Mouse (Mus musculus) urinary bladder, postnatal 4 days (tissue): ENCODE results near the gene Elac2.

Source experiments
- DNase-seq, 2 experiments: peaks; one replicate each; pipeline ENCODE4 v3.0.0; 2021 to 2022; ENCODE audit warnings: low spot score in 2 of 2

Gene Elac2

DNA sequence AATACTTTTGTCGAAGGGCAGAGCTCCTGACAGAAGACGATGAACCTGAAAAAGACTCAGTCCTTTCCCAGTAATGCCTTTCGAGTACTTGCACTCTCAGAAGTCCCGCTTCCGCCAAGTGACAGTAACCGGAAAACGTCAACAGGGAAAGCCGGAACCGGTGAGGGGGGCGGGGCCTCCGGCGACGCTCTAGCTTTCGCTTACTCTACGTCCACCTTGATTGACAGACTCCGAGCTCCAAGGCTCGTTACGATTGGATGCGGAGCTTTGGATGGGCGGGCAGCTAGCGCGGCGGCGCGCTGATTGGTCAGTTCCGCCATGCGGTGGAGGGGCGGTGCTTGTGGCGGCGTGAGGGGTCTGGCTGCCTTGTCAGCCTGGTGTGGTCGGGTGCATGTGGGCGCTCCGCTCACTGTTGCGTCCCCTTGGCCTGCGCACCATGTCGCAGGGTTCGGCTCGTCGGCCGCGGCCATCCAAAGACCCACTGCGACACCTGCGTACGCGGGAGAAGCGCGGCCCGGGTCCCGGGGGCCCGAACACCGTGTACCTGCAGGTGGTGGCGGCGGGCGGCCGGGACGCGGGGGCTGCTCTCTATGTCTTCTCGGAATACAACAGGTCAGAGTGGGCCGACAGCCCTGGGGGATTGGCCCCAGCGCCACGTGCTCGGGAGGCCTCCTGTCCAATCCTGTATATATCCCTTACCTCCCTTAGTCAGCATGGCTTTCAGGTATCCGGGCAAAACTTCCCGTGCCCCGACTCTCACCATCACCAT, at the start of gene Elac2:
Gene Elac2 (plus strand): TSS at position 319 of the 769 bp plus-strand sequence.
- DNase-seq: peak; percentile 96

DNA sequence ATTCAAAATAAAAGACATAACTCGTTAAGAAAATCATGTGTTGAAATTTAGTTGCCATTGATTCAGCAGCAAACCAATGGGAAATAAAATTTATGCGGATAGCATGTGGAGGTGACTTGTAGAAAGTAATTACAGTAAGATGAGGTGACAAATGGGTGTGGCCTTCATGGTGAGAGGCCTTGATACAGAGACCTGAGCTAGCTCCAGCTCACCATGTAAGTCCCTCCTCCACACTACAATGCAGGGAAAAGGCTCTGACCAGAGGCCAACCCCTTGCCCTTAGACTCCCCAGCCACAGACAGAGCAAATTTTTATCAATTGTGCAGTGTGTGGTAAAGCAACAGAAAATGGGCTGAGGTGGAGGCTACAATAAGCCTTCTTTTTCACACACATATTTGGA, 49.7 kb upstream of the Elac2 start:
- no peak for DNase-seq

DNA sequence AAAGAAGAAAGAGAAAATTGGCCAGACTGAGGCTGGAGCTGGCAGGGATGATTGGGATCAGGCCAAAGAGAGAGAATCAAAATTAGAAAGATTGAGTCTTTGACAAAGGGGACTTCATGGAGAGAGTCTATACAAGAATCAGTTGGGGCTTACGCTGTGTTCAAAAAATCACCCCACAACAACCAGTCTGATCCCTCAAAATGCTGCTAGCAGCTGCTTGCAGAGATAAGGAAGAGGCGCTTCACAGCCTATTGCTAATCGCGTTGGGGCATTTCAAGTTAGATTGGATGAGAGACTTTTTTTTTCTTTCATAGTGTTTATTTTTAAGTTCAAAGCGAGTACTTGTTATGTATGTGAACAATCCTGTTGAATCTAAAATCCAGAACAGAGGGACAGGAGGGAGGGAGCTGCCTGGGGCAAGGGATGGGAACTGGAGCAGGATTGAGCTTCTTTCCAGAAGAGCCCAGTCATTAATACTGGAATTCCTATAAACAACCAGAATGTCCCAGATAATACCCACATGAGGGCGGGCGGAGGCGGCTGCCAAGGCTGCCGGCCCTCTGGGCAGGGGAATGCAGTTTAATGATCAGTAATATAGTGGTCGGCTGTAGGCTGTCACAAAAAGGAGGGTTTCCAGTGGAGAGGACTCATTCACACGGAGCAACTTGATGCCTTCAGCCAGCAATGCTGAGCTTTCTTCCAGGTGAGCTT, 47.6 kb upstream of the Elac2 start:
- DNase-seq: no peak

DNA sequence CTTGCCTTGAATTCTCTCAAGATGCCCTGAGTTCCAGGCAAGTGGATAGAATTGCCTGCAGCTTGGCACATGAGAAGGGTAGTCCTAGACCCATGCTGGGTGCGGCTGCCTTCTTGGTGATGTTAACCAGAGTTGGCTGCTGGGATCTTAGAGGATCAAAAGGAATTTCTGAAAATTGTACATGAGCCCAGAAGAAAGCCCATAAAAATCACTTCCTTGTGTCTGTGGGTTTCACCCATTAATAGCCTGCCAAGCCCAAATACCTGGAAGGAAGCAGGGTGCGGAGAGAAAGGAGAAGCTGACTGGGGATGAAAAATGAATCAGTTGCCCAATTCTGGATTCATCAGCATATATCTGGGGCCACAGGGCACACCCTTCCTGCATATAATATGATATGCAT, 41.6 kb upstream of the Elac2 start:
- no peak for DNase-seq

DNA sequence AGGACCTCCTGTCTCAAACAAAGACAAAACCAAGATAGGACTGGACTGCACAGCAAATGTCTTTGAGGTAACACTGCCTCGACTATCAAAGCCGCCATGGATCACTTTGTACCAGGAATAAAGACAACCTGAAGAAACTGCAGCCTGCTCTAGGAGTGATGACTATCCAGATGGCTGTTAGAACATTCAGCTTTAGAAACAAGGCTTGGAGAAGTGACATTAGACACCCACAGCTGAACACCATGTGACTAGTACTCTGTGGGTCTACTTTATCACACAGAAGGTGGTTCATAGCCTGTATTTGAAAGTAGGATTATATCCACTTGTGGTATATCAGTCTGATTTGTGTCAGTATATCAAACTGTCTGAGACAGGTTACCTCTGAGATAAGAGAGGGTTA, 37.6 kb upstream of the Elac2 start:
- no peak for DNase-seq

DNA sequence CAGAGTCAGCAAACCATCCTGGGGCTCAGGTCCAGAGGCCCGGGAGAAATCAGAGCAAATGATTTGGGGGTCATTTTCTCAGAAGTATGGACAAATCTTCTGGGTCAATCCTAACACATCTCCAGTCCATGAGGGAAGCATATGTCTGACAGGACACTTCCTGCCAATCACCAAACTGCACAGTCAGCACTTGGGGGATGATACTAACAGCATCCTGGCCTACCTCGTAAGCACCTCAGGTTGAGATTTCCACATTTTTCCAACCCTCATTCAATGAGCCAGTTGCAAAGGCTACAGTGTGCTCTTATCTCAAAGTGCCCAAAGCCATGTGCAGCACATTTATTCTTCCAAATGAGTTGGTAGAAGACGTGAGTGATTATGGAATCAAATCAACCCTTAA, 29.1 kb upstream of the Elac2 start:
- DNase-seq: no peak

DNA sequence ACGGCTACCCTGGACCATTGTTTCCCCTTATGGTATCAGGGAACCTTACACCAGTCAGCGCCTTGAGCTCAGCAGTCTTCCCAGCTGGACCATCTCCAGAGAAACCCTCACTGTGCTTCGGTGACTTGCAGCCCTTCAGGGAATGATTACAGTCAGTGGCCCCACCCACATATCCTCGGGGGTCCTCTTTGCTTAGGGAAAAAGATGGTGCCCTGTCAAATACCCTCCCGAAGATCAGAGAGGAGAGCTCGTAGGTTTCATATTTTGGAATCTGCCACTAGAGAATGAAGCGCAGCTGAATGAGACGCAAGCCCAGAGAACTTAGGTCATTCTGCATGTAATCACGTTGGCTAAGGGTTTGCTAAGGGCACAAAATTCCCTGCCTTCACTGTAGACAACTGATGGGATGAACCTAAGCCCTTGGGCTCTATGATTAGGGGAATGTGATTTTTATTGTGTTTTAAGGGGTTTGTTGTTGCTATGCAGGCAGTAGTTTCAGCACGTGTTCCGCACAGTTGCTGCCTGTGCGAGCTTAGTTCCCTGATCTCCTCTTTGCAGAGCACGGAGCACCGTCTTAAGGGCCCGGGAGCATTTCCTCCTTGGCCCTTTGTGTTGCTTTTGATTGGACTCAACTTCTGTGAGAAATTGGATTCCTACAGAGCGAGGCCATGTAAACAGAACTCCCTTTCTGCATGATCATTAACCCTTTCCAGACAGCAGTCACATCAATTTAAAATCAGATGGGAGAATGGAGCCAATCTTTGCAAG, 21.7 kb upstream of the Elac2 start:
- DNase-seq: no peak

DNA sequence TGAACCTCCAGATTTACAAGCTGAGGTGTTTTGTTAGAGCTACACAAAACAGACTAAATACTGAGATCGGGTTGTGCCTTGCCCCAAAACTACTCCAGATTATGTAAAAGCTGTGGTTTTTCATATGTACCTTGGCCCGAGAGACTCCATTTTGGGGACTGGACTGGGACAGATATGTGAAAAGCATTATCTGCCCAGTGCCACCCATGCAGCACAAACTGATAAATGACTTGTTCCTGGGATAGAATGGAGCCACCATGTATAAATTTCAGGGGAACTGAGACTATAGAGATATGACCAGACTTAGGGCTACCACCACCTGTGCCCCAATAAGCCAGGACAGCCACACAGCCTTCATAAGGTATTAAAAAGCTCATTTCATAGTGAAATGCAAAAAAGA, 16.2 kb upstream of the Elac2 start:
- DNase-seq: no peak

DNA sequence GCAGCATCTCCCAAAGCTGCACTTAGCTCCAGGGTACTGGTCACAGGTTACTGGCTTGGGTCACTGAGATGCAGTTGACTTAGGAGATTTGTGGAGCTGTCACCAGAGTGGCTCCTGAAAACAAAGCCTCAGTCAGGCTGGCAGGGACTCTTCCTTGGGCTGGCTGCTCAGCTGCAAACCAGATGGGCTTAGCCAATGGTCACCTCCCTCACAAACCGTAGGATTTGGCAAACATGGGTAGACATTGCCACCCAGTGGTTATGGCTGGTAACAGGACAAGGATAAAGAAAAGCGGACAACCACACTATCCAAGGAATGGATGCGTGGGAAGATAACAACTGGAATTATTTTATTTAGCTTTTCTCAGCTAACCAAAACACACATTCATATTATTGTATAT, 10.3 kb upstream of the Elac2 start:
- peak; percentile 57 to 70 for DNase-seq

DNA sequence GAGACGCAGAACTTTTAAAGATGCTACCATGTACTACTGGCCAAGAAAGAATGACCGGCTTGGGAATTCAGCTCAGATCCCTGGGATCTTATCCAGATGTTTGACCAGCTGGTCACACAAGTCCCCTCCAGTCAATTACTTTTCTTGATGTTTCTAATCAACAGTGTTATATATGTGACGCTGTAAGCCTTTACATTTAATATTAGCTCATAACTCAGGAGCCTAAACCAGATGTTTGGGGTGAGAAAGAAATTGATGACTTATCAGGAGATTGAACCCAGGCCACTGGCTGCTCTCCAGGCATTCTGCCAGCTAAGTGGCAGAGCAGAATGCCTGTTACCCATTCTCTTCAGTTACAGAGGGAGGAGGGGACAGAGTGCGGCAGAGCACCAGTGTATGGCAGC, 9.9 kb upstream of the Elac2 start:
- DNase-seq: no peak

DNA sequence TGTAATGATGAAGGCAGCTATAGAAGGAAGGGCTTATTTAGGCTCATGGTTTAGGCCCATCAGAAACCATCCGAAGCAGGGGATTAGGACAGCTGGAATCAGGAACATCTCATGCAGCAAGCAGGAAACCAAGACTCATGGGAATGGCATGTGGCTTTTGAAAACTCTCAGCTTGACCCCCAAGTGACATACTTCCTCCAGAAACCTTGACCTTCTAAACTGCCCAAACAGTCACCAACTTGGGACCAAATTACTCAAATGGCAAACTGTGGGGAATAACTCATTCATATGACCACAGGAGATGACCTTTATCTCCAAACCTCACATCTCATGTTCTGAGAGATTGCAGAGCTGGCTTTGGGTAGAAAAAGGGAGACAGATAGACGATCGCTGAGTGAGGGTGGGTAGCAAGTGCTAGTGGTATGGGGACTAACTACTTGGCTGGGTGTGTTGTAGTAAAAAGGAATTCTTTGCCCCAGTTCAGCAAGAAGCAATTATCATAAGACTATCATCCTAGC, 7.3 kb upstream of the Elac2 start:
- no peak for DNase-seq

DNA sequence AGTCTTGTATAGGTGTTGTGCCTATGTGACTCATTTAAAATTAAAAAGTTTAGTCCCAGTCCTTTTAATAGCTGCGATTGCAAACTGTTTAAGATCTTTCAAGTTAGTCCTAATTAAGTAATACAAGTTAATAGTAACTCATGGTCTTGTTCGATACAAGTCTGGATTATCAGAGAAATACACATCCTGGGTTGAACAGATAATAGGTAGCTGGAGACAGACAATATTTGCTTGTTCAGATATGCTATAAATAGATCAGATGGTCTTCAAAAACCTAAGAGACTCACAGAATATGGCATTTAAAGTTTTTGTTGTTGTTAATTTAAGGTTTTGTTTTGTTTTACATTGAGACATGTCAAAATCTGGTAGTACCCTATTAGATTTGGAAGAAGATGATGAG, 6.4 kb upstream of the Elac2 start:
- DNase-seq: no peak

DNA sequence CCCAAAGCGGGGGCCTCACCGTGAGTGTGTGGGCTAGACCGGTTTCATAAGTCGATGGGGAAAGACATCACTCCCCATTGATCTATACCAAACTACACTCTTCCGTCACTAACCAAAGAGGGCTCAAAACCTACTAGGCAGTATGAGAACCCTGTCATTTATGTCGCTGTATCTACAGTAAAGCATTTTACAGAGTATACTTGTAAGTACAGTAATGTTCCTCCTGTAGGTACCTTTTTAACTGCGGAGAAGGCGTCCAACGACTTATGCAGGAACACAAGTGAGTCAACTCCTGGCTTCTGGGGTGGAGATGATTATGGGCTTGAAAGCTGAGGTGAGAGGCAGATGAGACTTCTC, 629 bp downstream of the Elac2 start:
- DNase-seq: no peak

DNA sequence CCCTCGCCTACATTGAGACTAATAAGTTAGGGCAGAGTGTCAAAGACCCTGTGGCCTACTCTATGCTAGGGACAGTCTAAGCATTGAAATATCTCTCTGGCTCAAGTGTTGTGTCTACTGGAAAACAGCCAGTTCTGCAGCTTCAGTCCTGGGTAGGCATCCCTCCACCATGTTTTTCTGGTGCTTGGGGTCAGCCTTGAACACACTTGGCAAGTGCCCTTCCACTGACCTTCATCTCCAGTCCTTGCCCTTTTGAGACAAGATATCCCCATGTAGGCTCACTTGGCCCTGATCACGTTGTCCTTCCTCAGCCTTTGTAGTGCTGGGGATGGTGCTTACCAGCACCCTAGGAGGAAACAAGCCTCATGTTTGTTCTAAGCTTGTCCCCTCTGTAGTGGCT, 9.7 kb downstream of the Elac2 start:
- no peak for DNase-seq

DNA sequence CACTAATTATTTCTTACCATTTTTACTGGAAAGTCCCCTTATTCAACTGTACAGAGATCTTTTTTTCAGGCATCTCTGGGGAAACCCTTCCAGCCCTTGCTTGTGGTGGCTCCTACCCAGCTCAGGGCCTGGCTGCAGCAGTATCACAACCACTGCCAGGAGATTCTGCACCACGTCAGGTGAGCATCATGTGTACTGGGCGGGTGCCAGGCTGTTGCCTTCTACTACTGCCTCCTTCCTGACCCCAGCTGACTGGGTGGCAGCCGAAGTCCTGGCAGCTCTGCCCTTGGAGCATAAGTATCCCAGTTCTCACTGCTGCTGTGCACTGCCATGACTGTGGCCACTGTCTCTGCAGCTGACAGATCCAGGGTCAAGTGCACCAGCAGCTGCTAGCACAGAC, 19.6 kb downstream of the Elac2 start:
- no peak for DNase-seq

DNA sequence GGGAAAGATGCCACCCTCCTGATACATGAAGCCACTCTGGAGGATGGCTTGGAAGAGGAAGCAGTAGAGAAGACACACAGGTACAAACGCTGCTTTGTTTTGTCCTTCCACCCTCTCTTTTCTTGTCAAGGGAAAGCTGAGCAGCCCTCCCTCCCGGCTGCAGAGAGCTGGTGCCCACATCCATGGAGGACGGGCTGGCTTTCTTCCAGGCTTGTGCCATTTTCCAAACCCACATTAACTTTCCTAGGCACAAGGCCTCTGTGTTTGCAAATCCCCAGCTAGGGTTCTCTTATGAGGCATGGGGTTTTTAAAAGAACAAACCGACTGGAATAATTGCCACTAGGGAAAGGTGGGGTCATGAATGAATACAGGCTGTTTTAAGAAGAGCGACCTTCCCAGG, 20.8 kb downstream of the Elac2 start:
- no peak for DNase-seq

DNA sequence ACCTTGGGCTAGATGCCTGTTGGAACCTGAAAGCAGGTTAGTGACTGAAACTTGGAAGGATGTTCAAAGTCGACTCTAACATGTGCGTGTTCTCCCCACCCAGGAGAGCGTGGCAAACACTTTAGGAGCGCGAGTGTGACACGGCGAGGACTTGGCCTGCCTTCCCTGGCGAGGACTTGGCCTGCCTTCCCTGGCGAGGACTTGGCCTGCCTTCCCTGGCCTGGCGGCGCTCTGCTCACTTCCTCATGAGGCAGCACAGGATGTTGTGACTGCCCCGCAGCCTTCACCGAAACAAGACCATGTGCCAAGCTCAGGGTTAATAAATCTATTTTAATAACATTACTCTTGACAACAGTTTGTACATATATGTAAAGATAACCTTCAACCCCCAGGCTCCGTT, 22.9 kb downstream of the Elac2 start:
- DNase-seq: no peak

DNA sequence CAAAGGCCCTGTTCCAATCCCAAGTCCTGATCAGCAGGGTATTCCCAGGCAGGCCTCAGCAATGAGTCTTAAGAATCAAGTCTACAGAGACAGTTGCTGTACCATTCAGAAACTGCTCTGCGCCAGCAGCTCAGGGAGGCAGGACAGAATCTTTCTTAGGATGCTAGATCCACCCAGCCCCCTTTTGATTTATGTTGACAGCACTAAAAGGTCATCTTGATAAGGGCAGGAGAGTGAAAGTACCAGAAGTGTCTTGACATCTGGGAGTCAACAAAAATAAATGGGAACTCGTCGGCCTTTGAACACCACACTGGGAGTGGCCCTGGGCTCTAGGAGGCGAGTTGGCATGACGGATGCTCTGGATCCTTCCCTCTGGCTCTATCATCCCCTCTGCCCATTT, 24.8 kb downstream of the Elac2 start:
- DNase-seq: no peak

DNA sequence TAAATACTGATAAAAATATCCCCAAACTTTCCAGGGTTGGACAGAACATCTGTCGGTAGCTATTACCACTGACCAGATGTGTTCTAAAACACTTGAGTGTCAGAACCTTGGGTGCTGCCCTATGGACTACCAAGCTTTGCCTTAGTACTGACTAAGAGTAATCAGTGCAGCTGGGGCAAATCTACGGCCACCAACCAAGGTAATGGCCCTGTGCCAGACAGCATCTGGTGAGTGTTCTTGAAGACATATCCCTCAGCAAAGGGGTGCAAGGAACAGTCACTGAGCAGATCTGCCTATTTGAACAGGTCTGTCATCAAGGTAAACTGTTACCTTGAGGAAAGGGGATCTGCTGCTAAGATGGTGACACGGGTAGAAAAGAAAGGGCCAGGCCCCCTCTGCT, 26.0 kb downstream of the Elac2 start:
- DNase-seq: no peak

DNA sequence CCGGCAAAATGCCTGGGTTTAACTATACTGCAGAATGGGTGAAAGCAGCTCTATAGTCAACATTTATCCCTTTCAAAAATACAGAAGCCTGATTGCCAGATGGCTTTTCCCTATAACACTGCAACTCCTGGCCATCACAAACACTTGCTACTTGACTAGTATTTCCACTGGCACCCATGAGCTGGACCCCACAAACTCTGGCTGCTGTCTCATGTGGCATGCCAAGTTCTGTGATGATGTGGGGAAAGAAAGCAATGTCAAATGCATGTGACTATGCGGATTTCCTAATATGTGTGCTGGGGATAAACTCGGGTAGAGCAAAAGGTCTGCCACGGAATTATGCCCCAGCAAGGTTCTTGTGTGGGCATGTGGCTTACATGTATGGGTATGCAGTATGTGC, 27.2 kb downstream of the Elac2 start:
- no peak for DNase-seq

DNA sequence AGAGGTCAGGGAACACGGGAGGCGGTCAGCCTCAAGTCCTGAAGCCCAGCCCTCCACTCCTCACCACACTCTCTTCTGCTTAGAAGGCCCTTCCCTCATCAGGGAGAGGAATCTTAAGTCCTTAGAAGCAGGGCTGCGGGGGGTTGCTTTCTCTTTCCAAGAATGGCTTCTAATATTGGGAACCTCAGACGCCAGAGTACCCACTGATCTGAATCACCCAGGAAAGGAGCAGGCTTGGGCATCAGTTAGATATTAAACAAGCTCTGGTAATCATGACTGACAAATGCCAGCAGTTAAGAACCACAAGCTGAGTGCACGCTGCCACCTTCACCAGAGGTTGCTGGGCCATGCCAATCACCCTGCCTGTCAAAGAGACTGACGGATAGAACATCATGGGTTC, 35.1 kb downstream of the Elac2 start:
- no peak for DNase-seq

DNA sequence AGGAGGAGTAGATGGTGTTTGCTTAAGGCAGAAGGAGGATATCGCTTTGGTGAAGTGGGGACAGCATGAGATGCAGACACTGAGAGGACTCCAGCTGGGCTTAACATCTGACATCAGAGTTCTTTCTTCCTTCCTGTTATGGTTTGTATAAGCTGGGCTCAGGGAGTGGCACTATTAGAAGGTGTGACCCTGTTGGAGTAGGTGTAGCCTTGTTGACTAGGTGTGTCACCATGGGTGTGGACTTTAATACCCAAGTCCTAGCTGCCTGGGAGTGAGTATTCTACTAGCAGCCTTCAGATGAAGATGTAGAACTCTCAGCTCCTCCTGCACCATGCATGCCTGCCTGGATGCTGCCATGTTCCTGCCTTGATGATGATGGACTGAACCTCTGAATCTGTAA, 37.9 kb downstream of the Elac2 start:
- DNase-seq: no peak

DNA sequence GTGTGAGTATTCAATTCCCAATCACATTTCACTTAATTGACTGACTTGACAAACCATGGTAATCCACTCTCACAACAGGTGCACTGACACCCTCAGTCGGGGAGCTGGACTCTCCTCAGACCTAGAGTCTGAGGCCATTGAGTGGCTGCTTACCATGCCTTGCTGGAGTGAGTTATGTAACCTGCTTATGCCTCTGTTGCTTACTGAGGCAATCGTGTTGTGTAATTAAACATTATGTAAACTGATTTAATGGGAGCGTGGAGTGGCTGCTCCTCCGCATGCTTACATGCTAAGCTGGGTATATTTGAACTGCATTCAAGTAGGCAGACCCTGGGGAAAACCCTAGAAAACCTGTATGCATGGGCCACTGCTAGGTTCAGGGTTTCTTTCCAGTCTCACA, 41.9 kb downstream of the Elac2 start:
- DNase-seq: no peak
